Comparison of ENCODE assay signal across 15 mouse cellular contexts in genomic region chr8:8421713-8422112, GRCm38 (mm10).
DNase-seq lines count a peak whose midpoint lies in the region; ATAC-seq and TF ChIP-seq lines count a peak whose summit lies in the region.
"Had no signal": no experiment of that assay in that cellular context is flagged by ENCODE, and none has a peak within 500 bp of the region (broad histone marks: within the 10 kb centered on the region; RNA-seq: fewer than 3 reads in every experiment).

No protein-coding gene starts in this region.

- H3K4me2 ChIP-seq in forebrain, embryonic 13.5 days = no peak overlapping the region
- H3K4me2 ChIP-seq in forebrain, embryonic 11.5 days (ENCODE audit: low read depth, low read length, severe bottlenecking) = no peak overlapping the region
- H3K4me2 ChIP-seq in hindbrain, embryonic 16.5 days (ENCODE audit: low read length) = no peak overlapping the region
- no peak overlapping the region for H3K4me2 ChIP-seq in hindbrain, embryonic 13.5 days
- H3K4me2 ChIP-seq in heart, embryonic 15.5 days = no peak overlapping the region
- H3K4me2 ChIP-seq: embryonic facial prominence, embryonic 13.5 days; kidney, embryonic 15.5 days; lung, embryonic 14.5 days had no signal

- peak; percentile 62 for ATAC-seq in forebrain, embryonic 13.5 days
- no peak for ATAC-seq in forebrain, embryonic 11.5 days (replicated peaks; ENCODE audit: low FRiP score)
- ATAC-seq in hindbrain, embryonic 16.5 days = peak; percentile 70; the same call in 1 of the 2 replicates
- no peak for ATAC-seq in hindbrain, embryonic 13.5 days (ENCODE audit: low FRiP score)
- peak; percentile 70; the same call in 1 of the 2 replicates for ATAC-seq in heart, embryonic 15.5 days (replicated peaks; ENCODE audit: insufficient number of reproducible peaks, insufficient read depth, low FRiP score, low read depth)
- ATAC-seq: CD4-positive, CD25-positive, alpha-beta regulatory T cell, adult 4 months had no signal

- TF ChIP-seq POLR2A in brain, embryonic 14.5 days (IDR thresholded peaks at IDR 0.05; ENCODE audit: borderline replicate concordance, extremely low read depth, insufficient read depth, insufficient read length, poor library complexity, severe bottlenecking) = no peak

- no peak overlapping the region for H3K27ac ChIP-seq in forebrain, embryonic 13.5 days
- no peak overlapping the region for H3K27ac ChIP-seq in forebrain, embryonic 11.5 days (ENCODE audit: low read depth, low read length)
- H3K27ac ChIP-seq in hindbrain, embryonic 16.5 days (ENCODE audit: low read depth, low read length) = no peak overlapping the region
- H3K27ac ChIP-seq in hindbrain, embryonic 13.5 days = no peak overlapping the region
- no peak overlapping the region for H3K27ac ChIP-seq in heart, embryonic 15.5 days
- H3K27ac ChIP-seq: embryonic facial prominence, embryonic 13.5 days; kidney, embryonic 15.5 days had no signal

- H3K9me3 ChIP-seq in forebrain, embryonic 13.5 days (replicated peaks) = no peaks in the 10 kb centered on the region
- no peaks in the 10 kb centered on the region for H3K9me3 ChIP-seq in forebrain, embryonic 11.5 days (ENCODE audit: control insufficient read depth, low read length)
- no peaks in the 10 kb centered on the region for H3K9me3 ChIP-seq in hindbrain, embryonic 16.5 days (ENCODE audit: control insufficient read depth, low read length)
- 0 out of 2 replicates have a peak, but pooled peaks cover 4% of the 10 kb centered on the region for H3K9me3 ChIP-seq in hindbrain, embryonic 13.5 days
- no peaks in the 10 kb centered on the region for H3K9me3 ChIP-seq in heart, embryonic 15.5 days (replicated peaks)
- H3K9me3 ChIP-seq: embryonic facial prominence, embryonic 13.5 days; kidney, embryonic 15.5 days had no signal

- no peaks in the 10 kb centered on the region for H3K4me1 ChIP-seq in forebrain, embryonic 13.5 days
- no peaks in the 10 kb centered on the region for H3K4me1 ChIP-seq in forebrain, embryonic 11.5 days (replicated peaks; ENCODE audit: control insufficient read depth, insufficient read depth, low read length)
- H3K4me1 ChIP-seq in hindbrain, embryonic 16.5 days (ENCODE audit: control insufficient read depth, insufficient read depth, low read depth, low read length) = no peaks in the 10 kb centered on the region
- H3K4me1 ChIP-seq in hindbrain, embryonic 13.5 days (replicated peaks) = no peaks in the 10 kb centered on the region; the same call in 1 of the 2 replicates
- peaks cover 6% of the 10 kb centered on the region; the same call in 1 of the 2 replicates for H3K4me1 ChIP-seq in heart, embryonic 15.5 days (replicated peaks)
- H3K4me1 ChIP-seq: kidney, embryonic 15.5 days had no signal

- no peak for DNase-seq in forebrain, embryonic 11.5 days (ENCODE audit: low spot score)
- DNase-seq in brain, embryonic 14.5 days (ENCODE audit: low read depth) = peak; percentile 73
- no peak for DNase-seq in frontal cortex, postnatal 10 days (ENCODE audit: low spot score in 2 of 2)
- DNase-seq: gastrocnemius, postnatal 36 days; liver; lung, embryonic 14.5 days; right cerebral cortex, postnatal 25 days; thymus, adult 18-20 months had no signal

- TF ChIP-seq CTCF in brain, embryonic 14.5 days (IDR thresholded peaks at IDR 0.05; ENCODE audit: borderline replicate concordance, extremely low read depth, insufficient read depth, insufficient read length) = no peak

- no peak overlapping the region for H3K4me3 ChIP-seq in forebrain, embryonic 13.5 days
- no peak overlapping the region for H3K4me3 ChIP-seq in forebrain, embryonic 11.5 days (ENCODE audit: low read depth, low read length)
- no peak overlapping the region for H3K4me3 ChIP-seq in hindbrain, embryonic 16.5 days (ENCODE audit: low read length)
- H3K4me3 ChIP-seq in hindbrain, embryonic 13.5 days = no peak overlapping the region
- H3K4me3 ChIP-seq in heart, embryonic 15.5 days = no peak overlapping the region
- H3K4me3 ChIP-seq: embryonic facial prominence, embryonic 13.5 days; kidney, embryonic 15.5 days had no signal

- H3K9ac ChIP-seq in forebrain, embryonic 13.5 days = no peak overlapping the region
- H3K9ac ChIP-seq in forebrain, embryonic 11.5 days (ENCODE audit: low read length) = no peak overlapping the region
- H3K9ac ChIP-seq in hindbrain, embryonic 16.5 days (ENCODE audit: low read depth, low read length) = no peak overlapping the region; the same call in 1 of the 2 replicates
- H3K9ac ChIP-seq in hindbrain, embryonic 13.5 days = no peak overlapping the region
- no peak overlapping the region for H3K9ac ChIP-seq in heart, embryonic 15.5 days
- H3K9ac ChIP-seq: embryonic facial prominence, embryonic 13.5 days; kidney, embryonic 15.5 days; lung, embryonic 14.5 days had no signal

- no peaks in the 10 kb centered on the region for H3K27me3 ChIP-seq in forebrain, embryonic 13.5 days
- H3K27me3 ChIP-seq in forebrain, embryonic 11.5 days (ENCODE audit: control insufficient read depth, insufficient read depth, low read length) = no peaks in the 10 kb centered on the region
- no peaks in the 10 kb centered on the region for H3K27me3 ChIP-seq in hindbrain, embryonic 16.5 days (replicated peaks; ENCODE audit: control insufficient read depth, insufficient read depth, low read length)
- H3K27me3 ChIP-seq in hindbrain, embryonic 13.5 days = no peaks in the 10 kb centered on the region
- no peaks in the 10 kb centered on the region for H3K27me3 ChIP-seq in heart, embryonic 15.5 days
- H3K27me3 ChIP-seq: embryonic facial prominence, embryonic 13.5 days; kidney, embryonic 15.5 days had no signal

- H3K36me3 ChIP-seq in forebrain, embryonic 13.5 days (ENCODE audit: poor library complexity, severe bottlenecking) = no peaks in the 10 kb centered on the region
- H3K36me3 ChIP-seq in forebrain, embryonic 11.5 days (ENCODE audit: control insufficient read depth, insufficient read depth, low read length) = no peaks in the 10 kb centered on the region
- H3K36me3 ChIP-seq in hindbrain, embryonic 16.5 days (ENCODE audit: control insufficient read depth, insufficient read depth, low read length) = no peaks in the 10 kb centered on the region
- no peaks in the 10 kb centered on the region for H3K36me3 ChIP-seq in hindbrain, embryonic 13.5 days
- H3K36me3 ChIP-seq in heart, embryonic 15.5 days = no peaks in the 10 kb centered on the region
- H3K36me3 ChIP-seq: embryonic facial prominence, embryonic 13.5 days; kidney, embryonic 15.5 days had no signal

- WGBS in forebrain, embryonic 13.5 days = 66% methylated on average over 5 of the region's 5 CpGs
- 80% methylated on average over 5 of the region's 5 CpGs for WGBS in forebrain, embryonic 11.5 days
- WGBS in hindbrain, embryonic 16.5 days = 58% methylated on average over 5 of the region's 5 CpGs
- 79% methylated on average over 5 of the region's 5 CpGs for WGBS in hindbrain, embryonic 13.5 days
- 36% methylated on average over 5 of the region's 5 CpGs for WGBS in heart, embryonic 15.5 days

Comparison
In these comparisons a context has a peak if more than half of its experiments do, and no peak if none do; other contexts are left out.
1. ATAC-seq: peak in forebrain, embryonic 13.5 days (single experiment), hindbrain, embryonic 16.5 days (single experiment) and heart, embryonic 15.5 days (single experiment); none in forebrain, embryonic 11.5 days (single experiment) and hindbrain, embryonic 13.5 days (single experiment).